Mouse (Mus musculus) kidney, postnatal 0 days (tissue): ENCODE data around the gene Traf3. TPM values are rescaled to one million over a fixed set of nuclear protein-coding genes. Genes with fewer than 3 reads are reported as not detected.

Experiments
- ATAC-seq: fragments of 200-750 bp; cut with Nextera tagmentation; replicated peaks from 2 replicates; pipeline ENCODE4 v1.8.0; 2017; ENCODE audit warnings: low read depth, moderate number of reproducible peaks, moderate TSS enrichment, moderate library complexity; ENCODE audit not compliant: low FRiP score
- DNase-seq: peaks from one replicate; pipeline ENCODE4 v3.0.0-alpha.2; 2016; ENCODE audit warnings: low spot score
- H3K27ac ChIP-seq: fragments of 300-500 bp; sonication (generic); 2 replicates; pipeline ENCODE4 v1.5.1; 2014; ENCODE audit warnings: mild to moderate bottlenecking
- H3K27me3 ChIP-seq: fragments of 300-500 bp; sonication (generic); 2 replicates; pipeline ENCODE4 v1.6.1; 2014; ENCODE audit warnings: low read length, mixed read lengths; ENCODE audit not compliant: insufficient read depth
- H3K36me3 ChIP-seq: fragments of 300-500 bp; sonication (generic); 2 replicates; pipeline ENCODE4 v1.6.1; 2014; ENCODE audit warnings: low read length, mixed read lengths; ENCODE audit not compliant: insufficient read depth
- H3K4me1 ChIP-seq: fragments of 300-500 bp; sonication (generic); replicated peaks from 2 replicates; pipeline ENCODE4 v1.6.1; 2014; ENCODE audit warnings: antibody characterized with exemption, low read length, mixed read lengths; ENCODE audit not compliant: insufficient read depth
- H3K4me2 ChIP-seq: fragments of 300-500 bp; sonication (generic); 2 replicates; pipeline ENCODE4 v1.6.1; 2014; ENCODE audit warnings: mild to moderate bottlenecking, low read length, moderate library complexity, mixed read lengths
- H3K4me3 ChIP-seq: fragments of 300-500 bp; sonication (generic); replicated peaks from 2 replicates; pipeline ENCODE4 v1.5.1; 2014; ENCODE audit warnings: low read depth, low read length
- H3K9ac ChIP-seq: fragments of 300-500 bp; sonication (generic); 2 replicates; pipeline ENCODE4 v1.6.1; 2014; ENCODE audit warnings: low read depth, low read length
- H3K9me3 ChIP-seq: fragments of 300-500 bp; sonication (generic); replicated peaks from 2 replicates; pipeline ENCODE4 v1.6.1; 2016; ENCODE audit warnings: low read length, inconsistent platforms, mixed read lengths
- CTCF ChIP-seq: IDR thresholded peaks from 2 replicates; pipeline ENCODE4 v1.5.1; 2016; ENCODE audit warnings: antibody characterized with exemption, low read depth, mild to moderate bottlenecking, moderate library complexity
- WGBS: fragments of 180-500 bp; shearing (Covaris S2); extraction: QIAGEN DNeasy Blood & Tissue Kit; methylation state at CpG from one replicate; pipeline ENCODE4 v1.1.7; 2014; 5-methylcytosine and 5-hydroxymethylcytosine counted together
- polyA plus RNA-seq: library from polyadenylated mRNA; unstranded; fragments of >200 nt; fragmentation: Nextera tagmentation; extraction: Ambion mirVana; gene quantifications from 2 replicates; pipeline ENCODE4 v1.2.1, GENCODE M21; 2015

The Traf3 gene
- polyA plus RNA-seq, 1 experiment from 2014 or later: 7.3 TPM

DNA sequence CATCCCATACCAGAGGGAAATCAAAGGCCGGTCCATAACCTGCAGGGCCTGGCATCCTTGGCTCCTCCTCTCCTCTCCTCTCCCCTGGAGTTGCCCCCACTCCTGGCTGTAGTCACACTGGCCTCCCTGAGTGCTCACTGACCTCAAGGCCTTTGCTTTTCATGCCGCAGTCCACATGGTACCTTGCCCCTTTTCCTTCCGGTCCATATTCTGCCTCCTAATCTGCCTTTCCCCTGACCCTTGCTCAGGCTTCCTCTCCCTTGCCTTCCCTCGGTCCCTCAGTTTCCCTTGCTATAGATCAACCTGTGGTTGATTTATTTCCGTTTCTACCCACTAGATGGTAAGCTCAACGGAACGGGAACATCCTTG, 4.2 kb upstream of the Traf3 start:
- no peaks in the 10 kb centered on the region for H3K27me3 ChIP-seq
- no peak overlapping the region for H3K4me3 ChIP-seq
- no peak for TF ChIP-seq CTCF
- 31% methylated on average over 7 of the region's 7 CpGs for WGBS
- ATAC-seq: no peak
- H3K4me2 ChIP-seq: peak overlapping the region; percentile 53
- H3K9me3 ChIP-seq: no peaks in the 10 kb centered on the region
- H3K9ac ChIP-seq: no peak overlapping the region
- H3K4me1 ChIP-seq: peaks cover 14% of the 10 kb centered on the region
- no peak overlapping the region for H3K27ac ChIP-seq
- no peaks in the 10 kb centered on the region for H3K36me3 ChIP-seq
- no peak for DNase-seq

DNA sequence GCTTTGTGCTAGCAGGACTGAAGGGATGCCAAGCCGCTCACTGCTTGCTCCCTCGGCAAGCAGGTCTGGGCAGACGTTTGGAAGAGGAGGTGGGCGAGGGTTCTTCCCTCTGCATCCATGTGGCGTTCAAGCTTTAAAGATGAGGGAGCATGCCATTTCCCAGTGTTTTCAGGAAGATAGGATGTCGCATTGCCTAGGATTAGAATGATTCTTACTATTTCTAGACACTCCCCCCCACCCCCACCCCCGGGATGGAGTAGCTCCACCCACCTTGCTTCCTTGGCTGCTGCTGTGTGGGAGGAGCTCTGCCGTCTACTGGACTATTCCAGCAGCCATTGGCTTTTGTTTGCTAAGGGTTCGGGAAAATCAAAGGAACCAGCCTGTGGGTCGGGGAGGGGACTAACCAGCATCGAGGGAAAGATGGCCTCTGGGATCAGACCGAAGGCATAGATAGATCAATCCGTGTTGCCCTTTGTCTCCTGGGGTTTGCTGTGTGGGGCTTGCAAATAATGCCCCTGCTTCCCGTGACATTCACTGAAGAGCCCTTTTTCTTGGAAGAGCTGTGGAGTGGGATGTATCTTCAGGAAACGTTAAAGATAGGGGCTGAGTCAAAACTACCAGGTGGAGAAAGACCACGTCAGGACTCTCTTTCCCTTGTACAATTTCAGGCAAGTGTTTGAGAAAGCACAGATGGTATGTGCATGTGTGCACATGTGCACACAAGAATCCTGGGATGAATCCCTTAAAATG, 3.7 kb upstream of the Traf3 start:
- 11% methylated on average over 16 of the region's 16 CpGs for WGBS
- Histone ChIP-seq H3K4me1 (peaks cover 14% of the 10 kb centered on the region), H3K36me3 (no peaks in the 10 kb centered on the region), H3K9me3 (no peaks in the 10 kb centered on the region), H3K27me3 (no peaks in the 10 kb centered on the region), H3K4me3 (no peak overlapping the region), H3K4me2 (peak overlapping the region; percentile 53), H3K9ac (peak overlapping the region; percentile 43), H3K27ac (no peak overlapping the region)
- peak; percentile 31; the same call in 1 of the 2 replicates for TF ChIP-seq CTCF
- DNase-seq (peak; percentile 85), ATAC-seq (peak; percentile 18; the same call in 1 of the 2 replicates)

DNA sequence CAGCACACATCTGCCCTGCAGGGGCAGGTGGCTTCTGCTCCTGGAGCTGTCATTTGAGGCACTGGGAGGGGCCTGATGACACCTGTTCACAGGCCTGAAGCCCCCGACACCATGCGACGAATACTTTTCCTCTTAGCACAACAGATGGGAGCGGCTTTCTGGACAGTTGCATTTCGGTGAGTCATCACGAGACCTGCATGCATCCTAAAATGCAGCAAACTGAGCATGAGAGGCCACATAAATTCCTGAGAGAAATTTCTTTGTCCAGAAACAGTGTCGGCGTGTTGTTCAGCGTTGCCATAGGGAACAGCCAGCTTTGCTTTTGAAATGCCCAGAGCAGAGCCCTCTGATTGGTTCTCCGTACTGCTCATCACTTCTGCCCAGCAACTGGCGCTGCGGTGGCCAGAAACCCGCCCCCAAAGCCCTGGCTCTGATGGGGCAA, 1.8 kb upstream of the Traf3 start:
- Histone ChIP-seq H3K4me3 (peak overlapping the region; percentile 23), H3K27ac (peak overlapping the region; percentile 68), H3K27me3 (no peaks in the 10 kb centered on the region), H3K4me2 (peak overlapping the region; percentile 58), H3K9me3 (no peaks in the 10 kb centered on the region), H3K9ac (peak overlapping the region; percentile 40; the same call in 1 of the 2 replicates), H3K4me1 (peaks cover 14% of the 10 kb centered on the region), H3K36me3 (no peaks in the 10 kb centered on the region)
- TF ChIP-seq CTCF: no peak
- peak; percentile 97 for DNase-seq
- WGBS: 5% methylated on average over 13 of the region's 13 CpGs
- ATAC-seq: peak; percentile 86

DNA sequence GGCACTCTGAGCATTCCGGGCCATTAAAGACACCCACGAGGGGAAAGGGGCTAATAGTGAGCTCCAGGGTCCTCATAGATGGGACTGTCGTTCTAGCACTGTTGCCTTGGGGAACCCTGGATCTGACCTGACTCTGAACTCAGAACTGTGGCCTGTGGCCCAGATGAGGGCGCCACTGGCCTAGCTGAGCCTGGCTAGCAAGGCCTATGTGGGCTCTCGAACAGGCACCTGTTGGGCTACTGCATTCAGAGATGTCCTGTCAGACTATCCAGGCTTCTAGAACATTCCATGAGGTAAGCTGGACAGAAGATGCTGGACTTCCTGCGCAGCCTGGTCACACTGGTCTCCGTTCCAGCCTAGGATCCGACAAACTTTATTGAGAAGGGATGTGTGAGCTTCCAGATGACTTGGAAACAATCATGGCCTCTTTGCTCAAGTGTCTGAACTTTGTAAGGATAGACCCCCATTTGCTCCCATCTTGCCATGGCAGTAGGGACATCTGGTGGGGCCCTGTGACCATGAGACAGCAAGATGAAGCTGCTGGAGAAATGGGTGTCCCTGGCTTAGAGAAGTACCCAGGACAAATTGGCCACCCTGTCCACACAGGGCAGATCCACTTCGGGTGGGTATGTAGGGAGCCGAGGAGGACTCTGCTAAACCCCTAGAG, 891 bp upstream of the Traf3 start:
- ATAC-seq (no peak; the same call in 1 of the 2 replicates), DNase-seq (peak; percentile 62)
- TF ChIP-seq CTCF: peak; percentile 67
- H3K27ac ChIP-seq: peak overlapping the region; percentile 85
- no peak overlapping the region; the same call in 1 of the 2 replicates for H3K9ac ChIP-seq
- 69% methylated on average over 10 of the region's 10 CpGs for WGBS
- peaks cover 14% of the 10 kb centered on the region for H3K4me1 ChIP-seq
- H3K4me2 ChIP-seq: peak overlapping the region; percentile 58
- H3K4me3 ChIP-seq: no peak overlapping the region; the same call in 1 of the 2 replicates
- H3K27me3 ChIP-seq: no peaks in the 10 kb centered on the region
- no peaks in the 10 kb centered on the region for H3K36me3 ChIP-seq
- H3K9me3 ChIP-seq: no peaks in the 10 kb centered on the region

- H3K27me3 ChIP-seq: no peaks in the 10 kb centered on the region
- DNase-seq: peak; percentile 20
- no peak for TF ChIP-seq CTCF
- H3K4me2 ChIP-seq: peak overlapping the region; percentile 95
- peak overlapping the region; percentile 85 for H3K27ac ChIP-seq
- H3K36me3 ChIP-seq: no peaks in the 10 kb centered on the region
- WGBS: under 1% methylated on average over 48 of the region's 48 CpGs
- ATAC-seq: no peak
- H3K9me3 ChIP-seq: no peaks in the 10 kb centered on the region
- peak overlapping the region; percentile 67 for H3K4me3 ChIP-seq
- peak overlapping the region; percentile 89 for H3K9ac ChIP-seq
- peaks cover 14% of the 10 kb centered on the region for H3K4me1 ChIP-seq
Measured at GRCm38 (mm10) chr12:111166681-111167289, 615 bp downstream of the Traf3 start.

- WGBS: 87% methylated on average over 4 of the region's 4 CpGs
- Histone ChIP-seq H3K27ac (no peak overlapping the region), H3K36me3 (no peaks in the 10 kb centered on the region), H3K4me3 (no peak overlapping the region), H3K9ac (no peak overlapping the region), H3K9me3 (no peaks in the 10 kb centered on the region), H3K4me1 (peaks cover 10% of the 10 kb centered on the region), H3K27me3 (no peaks in the 10 kb centered on the region), H3K4me2 (no peak overlapping the region)
- ATAC-seq (no peak), DNase-seq (no peak)
- TF ChIP-seq CTCF: no peak
Measured at GRCm38 (mm10) chr12:111168891-111169290, 2.7 kb downstream of the Traf3 start.
